Mouse (Mus musculus): Measurements from ENCODE around the gene Sult2b1. TPM values are rescaled to one million over a fixed set of nuclear protein-coding genes. Genes with fewer than 3 reads are reported as not detected.

The Sult2b1 gene
- total RNA-seq, 2 experiments from 2014 or later = not detected

GRCm38 (mm10) chr7:45726419-45726818 is 58.0 kb downstream of the Sult2b1 start:
- TF ChIP-seq CTCF (IDR thresholded peaks at IDR 0.05) = no peak
- intact Hi-C loops (cut with DNase I) = no loop called here
- no peak for DNase-seq

DNA sequence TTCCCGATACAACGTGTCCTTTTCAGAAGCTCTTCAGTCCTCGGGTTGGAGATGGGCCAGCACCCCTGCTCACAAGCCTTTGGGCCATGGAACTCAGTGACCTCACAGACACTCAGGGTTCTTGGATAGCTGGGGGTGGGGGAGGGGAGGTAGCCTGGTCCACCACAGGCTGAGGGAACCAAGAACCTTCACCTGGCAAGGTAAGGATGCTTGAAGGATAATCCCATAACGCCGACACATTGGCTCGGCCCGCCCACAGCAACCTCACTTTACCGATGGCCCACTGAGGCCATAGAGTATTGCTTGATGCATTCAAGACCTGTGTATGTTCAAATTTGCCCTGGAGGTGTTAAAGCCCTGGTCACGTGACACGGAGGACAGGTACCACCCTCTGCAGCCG is 58.8 kb downstream of the Sult2b1 start, which contains the start of gene Spaca4:
Spaca4 (minus strand) TSS at position 101 of the 400 bp plus-strand sequence.
- intact Hi-C loops (cut with DNase I) = no loop called here
- no peak within 1 kb of the TSS for H3K27ac ChIP-seq
- no peak for TF ChIP-seq CTCF (IDR thresholded peaks at IDR 0.05)
- no peak for DNase-seq
- H3K4me3 ChIP-seq = no peak within 1 kb of the TSS

More at GRCm38 (mm10) chr7:45726419-45726818, 58.0 kb downstream of the Sult2b1 start:
- H3K4me3 ChIP-seq = no peak overlapping the region
- H3K27ac ChIP-seq = no peak overlapping the region

- no peak for TF ChIP-seq CTCF (IDR thresholded peaks at IDR 0.05)
- H3K4me3 ChIP-seq = no peak overlapping the region
- intact Hi-C loops (cut with DNase I) = no loop called here
- DNase-seq = no peak
- H3K27ac ChIP-seq = no peak overlapping the region
Observed at GRCm38 (mm10) chr7:45725151-45725550, 59.3 kb downstream of the Sult2b1 start.

DNA sequence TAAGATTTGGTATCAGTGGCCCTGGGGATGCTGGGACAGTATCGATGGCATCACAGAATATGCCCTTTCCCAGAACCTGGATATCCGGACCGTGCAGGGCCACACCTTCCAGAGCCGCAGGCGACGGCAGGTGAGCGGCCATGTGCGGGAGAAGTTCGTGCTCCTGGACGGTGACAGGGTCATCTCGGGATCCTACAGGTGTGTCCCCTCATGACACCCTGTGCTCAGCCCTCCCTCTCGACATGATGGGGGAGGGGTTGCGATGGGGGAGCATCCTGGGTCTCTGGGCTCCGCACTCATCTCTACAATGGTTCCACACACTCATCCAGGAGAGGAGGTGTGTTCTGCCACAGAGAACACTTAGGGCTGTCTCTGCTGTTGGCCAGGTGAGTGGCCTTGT is 60.7 kb downstream of the Sult2b1 start:
- no peak for TF ChIP-seq CTCF (IDR thresholded peaks at IDR 0.05)
- H3K27ac ChIP-seq = no peak overlapping the region
- intact Hi-C loops (cut with DNase I) = no loop called here
- H3K4me3 ChIP-seq = no peak overlapping the region
- DNase-seq = no peak

DNA sequence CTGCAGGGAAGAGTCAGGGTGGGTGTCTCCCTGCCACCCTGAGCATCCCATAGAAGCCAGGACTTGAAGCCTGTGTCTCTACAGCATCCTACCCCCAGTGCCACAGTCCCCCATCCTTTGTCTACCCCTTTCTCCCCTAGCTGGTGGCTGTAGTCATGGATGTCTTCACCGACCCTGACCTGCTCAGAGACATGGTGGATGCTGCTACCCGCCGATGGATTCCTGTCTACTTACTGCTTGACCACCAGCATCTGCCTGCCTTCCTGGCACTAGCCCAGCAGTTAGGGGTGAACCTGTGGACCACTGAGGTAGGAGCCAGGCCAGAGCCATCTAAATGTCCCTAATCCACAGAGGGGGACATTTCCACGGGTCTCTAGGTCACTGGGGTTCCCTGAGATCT is 61.2 kb downstream of the Sult2b1 start:
- Histone ChIP-seq H3K4me3 (no peak overlapping the region), H3K27ac (no peak overlapping the region)
- DNase-seq = no peak
- intact Hi-C loops (cut with DNase I) = no loop called here
- TF ChIP-seq CTCF (IDR thresholded peaks at IDR 0.05) = no peak

DNA sequence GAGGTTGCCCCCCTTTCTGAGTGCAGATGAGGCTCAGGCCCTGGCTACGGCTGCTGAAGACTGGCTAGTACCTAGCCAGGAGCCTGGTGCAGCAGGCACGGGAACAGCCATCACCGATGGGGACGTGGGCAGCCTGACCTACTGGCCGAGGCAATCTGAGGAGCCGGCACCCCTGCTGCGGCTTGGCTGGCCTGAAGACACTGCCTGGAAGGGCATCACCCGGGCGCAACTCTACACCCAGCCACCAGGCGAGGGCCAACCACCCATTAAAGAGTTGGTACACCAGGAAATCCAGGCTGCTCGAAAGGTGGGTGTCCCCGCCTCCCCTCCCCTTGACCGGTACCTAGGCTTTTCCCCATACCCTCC is 62.1 kb downstream of the Sult2b1 start:
- Histone ChIP-seq H3K4me3 (no peak overlapping the region), H3K27ac (peak overlapping the region; percentile 79)
- intact Hi-C loops (cut with DNase I) = no loop called here
- DNase-seq = peak; percentile 81
- peak; percentile 20; the same call in 1 of the 2 replicates for TF ChIP-seq CTCF (IDR thresholded peaks at IDR 0.05)

GRCm38 (mm10) chr7:45721642-45722347 is 62.7 kb downstream of the Sult2b1 start:
- peak; percentile 42 for DNase-seq
- Histone ChIP-seq H3K4me3 (no peak overlapping the region), H3K27ac (peak overlapping the region; percentile 79)
- no peak for TF ChIP-seq CTCF (IDR thresholded peaks at IDR 0.05)
- intact Hi-C loops (cut with DNase I) = no loop called here

- no peak for DNase-seq
- no peak for TF ChIP-seq CTCF (IDR thresholded peaks at IDR 0.05)
- intact Hi-C loops (cut with DNase I) = no loop called here
- no peak overlapping the region for H3K4me3 ChIP-seq
- H3K27ac ChIP-seq = peak overlapping the region; percentile 12; the same call in 1 of the 2 replicates
Observed at GRCm38 (mm10) chr7:45721234-45721571, 63.3 kb downstream of the Sult2b1 start.

- Histone ChIP-seq H3K27ac (peak within 1 kb of the TSS; percentile 79), H3K4me3 (0 out of 2 replicates have a peak within 1 kb of the TSS, but pooled peaks have one; percentile 93)
- intact Hi-C loops (cut with DNase I) = no loop called here
- DNase-seq = no peak
- TF ChIP-seq CTCF (IDR thresholded peaks at IDR 0.05) = peak; percentile 5; the same call in 1 of the 2 replicates
Observed at GRCm38 (mm10) chr7:45720413-45721233, 63.8 kb downstream of the Sult2b1 start, which contains the start of gene Fam83e. TSS of gene Fam83e (plus strand) at chr7:45721212.

- no peak for DNase-seq
- intact Hi-C loops (cut with DNase I) = loop anchor here (10.0 kb wide), 2 partner anchors 1165 to 1345 kb away; partner anchors contain the start of gene Nr1h2
- TF ChIP-seq CTCF (IDR thresholded peaks at IDR 0.05) = no peak
- no peak overlapping the region for H3K27ac ChIP-seq
- H3K4me3 ChIP-seq = 0 out of 2 replicates have a peak overlapping the region, but pooled peaks have one; percentile 93
Observed at GRCm38 (mm10) chr7:45719738-45720412, 64.6 kb downstream of the Sult2b1 start.

DNA sequence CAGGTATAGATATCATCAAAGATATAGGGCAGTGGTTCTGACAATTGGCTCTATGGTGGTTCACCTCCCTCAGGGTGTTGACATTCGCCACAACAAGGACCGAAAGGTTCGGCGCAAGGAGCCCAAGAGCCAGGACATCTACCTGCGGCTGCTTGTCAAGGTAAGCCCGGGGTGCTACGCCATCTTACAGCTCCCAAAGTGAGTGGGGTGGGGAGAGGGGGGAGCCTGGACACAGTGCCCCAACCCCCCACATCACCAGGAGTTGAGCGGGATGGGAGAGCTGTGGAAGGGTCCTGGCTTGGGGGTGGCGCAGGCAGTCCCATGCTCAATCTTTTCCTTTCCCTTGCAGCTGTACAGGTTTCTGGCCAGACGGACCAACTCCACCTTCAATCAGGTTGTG is 65.3 kb downstream of the Sult2b1 start:
- no peak for TF ChIP-seq CTCF (IDR thresholded peaks at IDR 0.05)
- intact Hi-C loops (cut with DNase I) = loop anchor here (10.0 kb wide), 2 partner anchors 1164 to 1344 kb away; partner anchors contain the start of gene Nr1h2
- no peak for DNase-seq
- peak overlapping the region; percentile 94 for H3K27ac ChIP-seq
- peak overlapping the region; percentile 93 for H3K4me3 ChIP-seq

DNA sequence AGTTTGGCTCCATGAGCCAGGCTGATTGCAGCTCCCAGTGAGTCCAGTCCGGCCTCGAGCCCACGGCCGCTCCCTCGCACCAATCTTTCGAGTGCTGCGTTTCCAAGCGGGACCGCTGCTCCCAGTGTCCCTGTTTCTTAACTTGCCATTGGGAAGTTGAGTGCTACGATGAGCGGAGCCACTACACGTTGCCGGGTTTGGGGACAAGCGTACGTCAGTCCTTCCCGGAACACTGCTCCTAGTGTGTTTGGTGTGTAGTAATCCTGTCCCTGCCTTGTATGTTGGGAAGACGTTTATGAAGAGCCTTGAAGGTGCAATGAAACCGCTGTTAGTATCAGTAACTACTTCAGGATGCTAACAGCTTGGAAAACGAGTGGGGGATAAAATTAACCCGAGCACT is 66.1 kb downstream of the Sult2b1 start:
- TF ChIP-seq CTCF (IDR thresholded peaks at IDR 0.05) = no peak
- H3K4me3 ChIP-seq = peak overlapping the region; percentile 93
- intact Hi-C loops (cut with DNase I) = loop anchor here (10.0 kb wide), 2 partner anchors 1164 to 1344 kb away; partner anchors contain the start of gene Nr1h2

More for the DNA sequence above, 66.1 kb downstream of the Sult2b1 start:
- DNase-seq = no peak
- H3K27ac ChIP-seq = peak overlapping the region; percentile 94

All from gastrocnemius, adult 2 months (tissue).